Mouse (Mus musculus) MEL-GATA-1-ER (cell line): ENCODE data around the gene Blm.
"Not testable (repeated sequence)": the region's sequence is repeated elsewhere in the genome, so short reads cannot be mapped to it uniquely, and the experiment has no call there.

Experiments
- DNase-seq: peaks from one replicate; pipeline ENCODE4 v3.0.0-alpha.2; 2012; ENCODE audit warnings: low read depth; ENCODE audit errors: extremely low read depth

Blm gene

DNA sequence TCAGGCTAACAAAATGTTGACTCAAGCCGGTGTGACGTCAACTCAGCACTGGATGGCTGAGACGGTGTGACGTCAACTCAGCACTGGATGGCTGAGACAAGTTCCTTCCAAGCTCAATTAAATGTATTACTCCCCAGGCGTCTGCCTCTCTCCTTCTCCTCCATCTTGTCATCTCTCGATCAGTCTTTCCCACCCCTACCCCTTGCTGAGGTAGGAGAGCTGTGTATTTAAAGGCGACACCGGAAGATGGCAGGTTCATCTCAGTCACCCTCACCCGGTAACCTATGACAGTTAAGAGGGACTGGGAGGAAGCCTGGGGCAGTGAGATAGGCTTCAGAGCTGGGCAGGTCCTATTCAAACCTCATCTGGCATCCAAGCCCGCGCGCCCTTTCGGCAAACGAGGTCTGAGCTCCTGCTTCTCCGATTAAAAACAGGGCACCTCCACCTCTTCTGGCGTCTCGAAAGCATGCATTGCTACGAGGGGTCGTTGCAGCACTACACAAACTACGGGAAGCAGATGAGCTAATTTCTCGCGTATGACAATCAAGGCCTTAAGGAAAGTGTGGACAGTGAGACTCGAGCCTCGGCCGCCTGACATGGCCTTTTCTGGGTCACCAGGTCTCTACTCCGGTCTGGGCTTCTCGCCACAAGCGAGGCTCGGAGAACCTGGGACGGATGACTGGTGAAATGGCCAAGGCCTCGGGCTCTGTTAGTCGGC, 469 bp downstream of the Blm start:
- peak; percentile 82 for DNase-seq

DNA sequence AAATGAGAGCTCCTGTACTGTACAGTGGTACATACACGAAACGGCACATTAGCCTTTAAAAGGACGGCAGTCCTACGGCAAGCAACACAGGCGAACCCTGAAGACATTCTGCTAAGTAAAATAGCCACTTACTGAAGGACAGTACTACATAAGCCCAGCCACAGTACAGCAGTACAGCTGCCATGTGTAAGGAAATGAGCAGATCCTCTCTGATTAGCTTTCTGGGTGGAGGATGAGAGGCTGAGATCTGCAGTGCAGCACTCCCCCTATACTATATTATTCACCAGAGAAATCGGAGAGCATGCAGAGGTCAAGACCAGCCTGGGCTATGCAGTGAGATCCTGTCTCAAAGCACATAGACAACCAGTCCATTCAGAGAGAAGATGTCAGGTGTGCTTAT, 3.8 kb downstream of the Blm start:
- no peak for DNase-seq

DNA sequence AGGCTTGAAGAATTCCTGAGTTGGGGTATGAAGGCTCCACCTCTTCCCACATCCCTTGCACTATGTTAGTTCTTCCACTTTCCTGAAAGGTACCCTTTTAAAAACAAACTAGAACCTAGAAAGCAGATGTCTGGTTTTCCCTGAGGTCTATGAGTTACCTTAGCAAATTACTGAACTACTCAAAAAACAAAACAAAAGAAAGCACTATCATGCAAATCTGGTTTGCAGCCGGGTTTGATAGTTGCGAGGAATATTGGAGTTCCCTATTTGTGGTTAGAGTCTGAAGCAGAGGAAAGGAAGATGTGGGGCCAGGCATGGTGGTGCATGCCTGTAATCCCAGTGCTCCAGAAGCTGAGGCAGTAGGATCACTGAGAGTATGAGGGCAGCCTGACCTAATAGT, 4.3 kb downstream of the Blm start:
- DNase-seq = peak; percentile 52

DNA sequence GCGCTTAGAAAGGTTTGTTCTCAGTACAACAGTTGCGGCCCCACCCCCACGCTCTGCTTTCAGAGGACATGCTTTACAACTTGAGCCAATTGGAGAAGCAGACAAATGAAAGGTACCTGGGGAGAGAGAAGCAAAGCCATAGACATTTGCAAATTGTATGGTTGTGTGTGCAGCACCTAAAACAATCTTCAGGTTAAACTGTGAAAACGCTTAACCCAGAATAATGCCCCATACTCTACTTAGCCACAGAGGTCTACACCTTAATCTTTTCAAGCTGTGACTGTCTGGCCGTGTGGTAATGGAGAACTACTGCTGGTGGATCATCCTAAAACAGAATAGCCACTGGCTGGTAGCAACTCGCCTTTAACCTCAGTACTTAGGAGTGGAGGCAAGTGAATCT, 8.2 kb downstream of the Blm start:
- no peak for DNase-seq

DNA sequence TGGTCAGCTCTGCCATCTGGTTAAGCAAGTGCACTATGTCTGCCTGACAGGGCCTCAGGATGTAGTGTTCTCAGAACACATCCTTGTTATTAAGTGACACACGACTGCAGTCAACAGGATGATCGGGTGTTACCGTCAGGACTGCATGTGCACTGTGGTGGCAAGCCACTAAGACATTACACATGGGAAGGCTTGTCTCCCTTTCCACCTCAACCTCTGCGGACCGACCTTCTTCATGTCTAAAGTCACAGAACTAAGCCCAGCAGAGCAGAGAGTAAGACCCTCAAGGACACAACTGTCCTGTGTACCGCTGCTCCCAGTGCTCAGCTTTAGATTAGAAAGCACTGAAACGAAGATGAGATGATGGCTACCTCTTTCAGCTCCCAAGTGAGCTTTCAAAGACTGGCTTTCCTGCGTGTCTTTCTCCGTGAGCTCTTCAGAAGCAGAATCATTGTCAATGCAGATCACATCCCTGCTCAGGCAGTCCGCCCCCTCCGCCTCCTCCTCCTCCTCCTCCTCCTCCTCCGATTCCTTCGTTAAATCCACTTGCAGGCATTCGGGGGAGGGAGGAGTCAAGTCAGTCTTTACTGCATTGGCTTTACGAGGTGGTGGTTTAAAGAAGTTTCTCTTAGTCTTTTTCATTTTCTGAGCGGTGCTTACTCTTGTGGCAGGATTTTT, 22.4 kb downstream of the Blm start:
- DNase-seq = no peak

DNA sequence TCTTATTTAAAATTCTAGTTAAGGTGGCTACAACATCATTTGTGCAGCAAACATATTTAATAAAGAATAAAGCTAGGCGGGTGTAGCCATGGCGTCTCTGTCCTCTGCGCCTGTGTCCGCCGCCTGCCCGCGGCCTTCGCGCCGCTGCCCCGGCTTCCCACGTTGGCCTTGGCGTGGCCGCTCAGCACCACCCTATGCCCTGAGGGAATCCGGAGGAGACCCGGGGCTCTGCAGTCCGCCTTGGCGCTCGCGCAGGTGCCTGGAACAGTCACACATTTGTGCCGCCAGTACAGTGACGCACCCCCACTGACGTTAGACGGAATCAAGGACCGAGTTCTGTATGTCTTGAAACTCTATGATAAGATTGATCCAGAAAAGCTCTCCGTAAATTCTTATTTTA, 27.2 kb downstream of the Blm start:
- not testable (repeated sequence) for DNase-seq

DNA sequence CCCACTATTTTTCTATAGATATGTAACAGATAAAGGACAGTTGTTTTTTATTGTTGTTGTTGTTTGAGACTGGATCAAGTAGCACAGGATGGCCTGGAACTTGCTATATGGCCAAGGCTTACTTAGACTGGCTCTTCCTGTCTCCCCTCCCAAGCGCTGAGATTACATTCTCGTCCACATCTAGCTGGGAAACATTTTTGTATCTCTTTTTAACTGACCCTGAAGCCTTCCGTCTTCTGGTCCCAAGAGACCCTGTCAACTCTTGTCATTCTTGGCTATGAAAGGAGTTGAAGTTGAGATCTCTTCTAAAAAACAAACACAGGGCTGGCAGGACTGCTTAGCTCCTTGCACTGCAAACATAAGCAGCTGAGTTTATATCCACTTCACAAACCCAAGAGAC, 28.9 kb downstream of the Blm start:
- no peak for DNase-seq

DNA sequence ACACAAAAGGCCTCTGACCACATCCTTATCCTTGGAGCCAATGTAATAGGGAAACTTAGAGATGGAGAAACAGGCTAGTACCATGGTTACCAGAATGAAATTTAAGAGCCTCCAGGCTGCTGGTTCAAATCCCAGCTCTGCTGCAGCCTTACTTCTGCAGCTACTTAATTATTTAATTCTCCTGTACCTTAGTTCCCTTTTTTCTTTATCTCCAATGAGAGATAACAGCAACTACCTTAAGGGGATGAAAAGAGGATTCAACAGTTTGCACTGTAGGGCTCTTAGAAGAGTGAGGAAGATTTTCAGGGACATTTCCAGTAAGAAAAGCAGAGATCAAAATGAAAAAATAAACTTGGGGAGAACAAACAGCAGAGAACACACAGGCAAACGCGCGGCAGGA, 30.0 kb downstream of the Blm start:
- no peak for DNase-seq

DNA sequence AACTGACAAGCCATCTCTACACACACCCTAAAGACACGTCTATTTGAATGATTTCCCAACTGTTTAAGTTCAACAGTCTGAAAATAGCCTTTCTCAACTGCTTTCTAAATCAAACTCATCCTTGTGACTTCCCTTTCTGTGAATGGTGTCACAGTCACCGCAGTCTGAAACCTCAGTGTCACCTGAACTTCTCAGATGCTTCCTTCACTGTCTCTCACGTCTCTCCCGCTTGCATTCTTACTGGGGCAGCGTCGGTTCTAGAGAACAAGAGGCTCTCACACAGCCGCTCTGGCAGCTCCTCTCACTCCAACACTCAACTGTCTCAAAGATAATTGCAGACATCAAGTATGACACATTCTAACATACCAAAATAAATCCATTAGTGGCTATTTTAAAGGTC, 33.9 kb downstream of the Blm start:
- DNase-seq = no peak

DNA sequence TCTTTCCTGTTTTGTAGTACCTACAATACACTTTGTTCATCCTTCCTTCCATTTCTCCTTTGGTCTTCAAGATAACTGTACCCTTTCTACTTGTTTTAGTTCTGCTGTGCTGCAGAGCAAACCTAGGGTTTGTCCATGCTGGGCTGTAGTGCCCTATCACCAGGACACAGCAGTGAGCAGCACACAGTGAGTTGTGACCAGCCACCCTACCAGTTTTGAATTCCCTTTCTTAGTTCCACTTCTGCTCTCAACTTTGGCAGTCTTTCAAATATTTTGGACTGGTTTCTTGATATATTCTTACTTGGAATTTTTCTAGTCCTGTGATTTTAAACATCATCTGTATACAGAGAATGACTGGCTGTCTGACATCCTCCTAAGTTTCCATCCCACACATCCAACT, 34.8 kb downstream of the Blm start:
- peak; percentile 43 for DNase-seq

DNA sequence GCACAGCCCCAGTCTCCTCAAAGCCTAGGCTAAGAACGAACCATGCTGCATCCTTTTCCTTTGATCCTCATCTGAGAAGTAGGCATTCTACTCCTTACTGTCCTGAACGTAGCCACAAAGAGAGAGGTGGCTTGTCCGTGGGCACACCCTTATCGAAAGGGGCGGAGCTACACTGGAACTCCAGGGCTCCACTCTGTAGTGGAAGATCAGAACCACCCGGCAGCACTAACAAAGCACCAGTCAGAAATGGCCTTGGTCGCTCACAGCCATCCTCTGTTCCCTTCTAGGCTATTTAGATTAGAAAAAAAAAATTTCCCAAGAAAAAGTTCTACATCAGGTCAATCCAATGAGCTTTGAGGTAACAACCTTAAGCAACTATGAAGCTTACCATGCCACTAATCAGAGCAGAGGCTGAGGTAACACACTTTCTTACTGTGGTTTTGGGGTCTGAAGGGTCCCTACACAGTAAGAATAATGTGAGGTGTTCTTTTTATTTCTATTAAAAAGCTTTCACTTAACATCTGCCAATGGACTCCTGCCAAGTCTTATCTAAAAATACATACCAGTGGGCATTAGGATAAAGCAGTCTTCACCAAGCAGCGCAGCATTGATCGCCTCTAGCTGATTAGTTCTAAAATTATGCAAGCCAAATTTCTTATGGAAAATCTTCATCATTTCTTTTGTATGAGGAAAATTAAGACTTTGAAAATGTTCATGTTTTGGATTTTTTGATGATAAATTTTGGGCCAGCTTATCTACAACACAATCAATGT, 35.5 kb downstream of the Blm start:
- peak; percentile 24 for DNase-seq

DNA sequence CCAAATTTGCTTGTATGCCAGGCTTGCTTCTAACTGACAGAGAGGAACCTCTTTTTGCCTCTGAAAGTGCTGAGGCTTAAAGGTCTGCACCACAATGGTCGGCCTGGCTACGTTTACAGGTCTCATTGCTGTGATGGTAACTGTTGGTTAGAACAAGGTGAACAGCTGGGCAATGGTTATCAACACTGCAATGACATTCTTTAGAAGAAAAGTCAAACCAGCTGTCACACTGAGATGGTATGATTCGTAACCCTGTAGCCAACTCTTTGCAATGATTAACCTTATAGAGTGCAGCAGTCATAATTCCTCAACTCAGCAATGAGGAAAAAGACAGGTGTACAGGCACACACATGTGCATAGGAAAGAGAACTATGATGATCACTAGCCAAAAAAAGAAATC, 38.3 kb downstream of the Blm start:
- no peak for DNase-seq

DNA sequence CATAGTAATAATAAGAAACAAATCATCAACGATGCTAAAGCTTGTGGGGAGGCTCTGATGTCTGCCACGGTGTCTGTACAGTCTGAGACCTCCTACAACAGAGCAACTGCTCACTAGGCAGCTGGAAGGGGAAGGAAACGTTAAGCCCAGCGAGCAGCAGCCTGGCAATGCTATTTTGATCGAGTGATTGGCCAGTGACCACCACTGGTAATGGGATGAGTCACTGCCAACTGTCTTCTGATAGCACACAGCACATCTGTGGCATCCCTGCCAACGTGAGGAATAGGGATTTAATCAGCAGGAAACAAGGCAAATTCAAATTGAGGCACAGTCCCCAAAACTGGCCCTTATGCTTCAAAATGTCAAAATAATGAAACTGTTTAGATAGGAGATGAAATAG, 39.7 kb downstream of the Blm start:
- peak; percentile 82 for DNase-seq

DNA sequence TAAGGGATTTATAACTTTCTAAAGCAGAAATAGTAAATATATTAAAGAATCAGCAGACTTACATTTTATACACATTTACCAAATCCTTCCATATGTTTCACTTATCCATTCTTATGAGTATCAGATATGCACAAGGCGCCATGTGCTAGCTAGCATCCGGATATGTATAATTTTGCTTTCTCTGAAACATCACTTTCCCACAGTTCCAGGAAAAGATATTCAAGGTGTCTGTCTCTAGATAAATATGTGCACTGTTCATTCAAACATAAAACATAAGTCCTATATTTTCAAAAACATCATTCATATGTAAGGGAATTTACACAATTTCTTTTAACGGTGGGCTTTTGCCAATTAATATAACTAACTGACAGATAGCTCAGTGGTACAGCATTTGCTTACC, 42.9 kb downstream of the Blm start:
- no peak for DNase-seq

DNA sequence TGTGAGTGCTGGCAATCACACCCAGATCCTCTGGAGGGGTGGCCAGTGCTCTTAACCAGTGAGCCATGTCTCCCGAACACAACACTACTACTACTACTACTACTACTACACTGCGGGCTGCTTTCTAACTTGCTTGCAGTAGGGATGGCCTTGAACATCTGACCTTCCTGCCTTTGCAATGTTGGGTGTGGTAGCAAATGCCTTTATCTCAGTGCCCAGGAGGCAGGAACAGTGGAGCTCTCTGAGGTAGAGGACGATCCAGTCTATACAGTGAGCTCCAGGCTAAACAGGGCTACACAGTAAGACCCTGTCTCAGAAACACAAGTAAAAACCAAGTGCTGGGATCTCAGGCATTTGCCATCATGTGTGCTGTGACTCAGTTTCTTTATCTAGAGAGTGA, 43.8 kb downstream of the Blm start:
- no peak for DNase-seq

DNA sequence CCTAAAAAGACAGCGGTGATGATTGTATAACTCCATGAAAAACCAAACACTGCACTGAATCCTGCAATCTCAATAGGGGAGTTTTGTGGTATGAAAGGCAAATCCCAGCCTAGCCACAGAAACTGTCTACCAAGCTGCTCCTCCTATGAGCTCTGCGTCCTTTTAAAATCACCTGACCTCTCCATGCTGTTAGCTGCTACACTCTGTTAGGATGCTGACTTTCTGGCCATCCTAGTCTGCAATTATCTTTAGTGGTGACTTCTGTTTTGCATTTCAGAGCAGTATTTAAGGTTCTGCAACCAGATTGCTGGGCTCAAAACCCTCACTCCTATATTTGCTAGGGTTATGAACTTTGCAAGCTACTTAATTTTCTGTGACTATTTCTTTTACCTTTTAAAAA, 44.6 kb downstream of the Blm start:
- DNase-seq = no peak

DNA sequence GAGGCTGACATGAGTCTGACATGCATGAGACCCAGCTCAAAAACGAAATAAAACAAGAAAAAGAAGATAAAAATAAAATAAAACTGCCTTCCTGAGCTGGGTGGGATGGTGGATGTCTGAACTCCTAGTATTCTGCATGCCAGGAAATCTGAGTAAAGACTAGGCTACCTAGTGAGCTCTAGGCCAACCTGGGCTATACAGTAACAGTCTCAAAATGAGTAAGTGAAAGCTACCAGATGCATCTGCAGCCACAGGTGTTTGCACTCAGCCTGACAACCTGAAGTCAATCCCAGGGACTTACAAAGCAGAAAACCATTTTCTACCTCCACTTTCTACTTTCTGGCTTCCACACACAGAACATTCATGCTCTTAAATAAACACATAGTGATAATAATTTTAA, 45.5 kb downstream of the Blm start:
- DNase-seq = no peak

DNA sequence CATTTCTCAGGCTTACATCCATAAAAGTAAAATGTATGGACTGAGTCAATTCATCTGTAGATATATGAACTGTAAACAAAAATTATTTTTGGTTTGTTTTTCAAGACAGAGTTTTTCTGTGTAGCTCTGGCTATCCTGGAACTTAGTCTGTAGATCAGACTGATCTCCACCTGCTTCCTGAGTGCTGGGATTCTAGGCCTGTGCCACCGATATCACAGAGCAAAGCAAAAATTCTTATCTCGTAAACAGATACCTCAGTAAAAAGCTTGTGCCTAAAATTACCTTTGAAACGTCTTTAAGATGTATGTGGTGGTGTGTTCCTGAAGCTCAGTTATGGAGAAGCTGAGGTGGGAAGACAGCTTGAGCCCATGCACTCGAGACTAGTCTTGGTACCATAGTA, 47.7 kb downstream of the Blm start:
- no peak for DNase-seq

DNA sequence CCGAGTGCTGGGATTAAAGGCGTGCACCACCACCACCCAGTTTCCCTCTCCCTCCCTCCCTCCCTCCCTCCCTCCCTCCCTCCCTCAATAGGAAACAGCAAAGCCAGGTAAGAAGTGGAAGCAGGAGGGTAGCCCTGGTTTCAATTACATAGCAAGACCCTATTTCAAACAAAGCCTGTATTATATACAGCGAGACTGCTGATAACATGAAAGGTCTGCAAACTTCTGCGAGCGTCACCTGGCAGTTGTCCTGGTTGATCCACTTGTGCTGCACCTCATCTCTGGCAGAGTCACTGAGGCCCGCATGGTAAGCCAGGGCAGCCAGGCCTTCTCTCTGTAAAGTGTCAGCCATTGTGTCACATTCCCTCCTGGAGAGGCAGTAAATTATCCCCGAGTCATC, 54.8 kb downstream of the Blm start:
- no peak for DNase-seq

DNA sequence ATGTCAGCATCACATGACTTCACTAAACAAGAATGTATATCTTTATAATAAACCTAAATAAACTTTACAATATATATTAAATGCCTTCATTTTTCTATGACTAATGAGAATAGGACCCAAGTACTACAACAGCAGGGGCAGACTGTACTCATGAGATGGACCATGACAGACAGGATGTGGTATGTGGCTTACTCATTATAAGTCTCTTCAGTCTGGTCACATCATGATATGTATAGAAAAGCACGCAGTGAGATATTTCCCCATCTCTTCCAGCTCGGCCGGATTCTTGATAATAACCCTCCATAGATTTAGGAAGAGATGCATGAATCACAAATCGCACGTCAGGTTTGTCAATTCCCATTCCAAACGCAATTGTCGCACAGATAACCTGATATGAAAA, 61.1 kb downstream of the Blm start:
- DNase-seq = no peak

DNA sequence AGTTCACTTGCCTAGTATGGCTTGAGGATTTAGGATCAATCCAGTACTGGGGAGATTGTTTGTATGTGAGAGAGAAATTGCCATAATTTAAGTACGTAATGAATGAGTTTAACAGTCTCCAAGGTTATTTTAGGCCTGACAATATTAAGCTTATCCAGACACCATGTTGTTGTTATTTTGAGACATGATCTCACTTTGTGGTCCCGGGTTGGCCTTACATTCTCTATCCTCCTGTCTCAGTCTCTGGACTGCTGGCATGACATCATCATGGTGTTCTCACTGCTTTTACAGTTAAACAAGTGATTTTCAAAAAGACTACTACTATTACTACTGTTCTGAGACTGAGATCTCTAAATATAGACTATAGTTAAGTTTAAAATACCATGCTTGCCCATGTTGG, 66.1 kb downstream of the Blm start:
- DNase-seq = no peak

DNA sequence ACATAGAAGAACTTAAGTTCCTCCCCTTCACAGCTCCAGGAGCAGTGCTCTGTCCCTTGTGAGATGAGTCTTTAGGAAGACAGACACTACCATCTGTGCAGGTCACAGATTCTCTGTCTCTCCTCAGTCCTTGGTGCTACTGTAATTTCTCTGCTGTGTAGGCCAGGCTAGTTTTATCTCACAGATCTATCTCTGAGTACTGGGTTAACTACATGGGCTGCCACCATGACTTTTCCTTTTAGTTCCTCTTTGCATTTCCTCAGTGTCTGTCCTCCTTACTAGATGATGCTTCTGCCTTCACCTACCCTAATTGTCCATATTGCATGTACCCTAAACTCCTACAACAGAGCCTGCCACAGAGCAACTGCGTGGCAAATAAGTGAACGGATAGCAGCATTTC, 67.6 kb downstream of the Blm start:
- peak; percentile 59 for DNase-seq

DNA sequence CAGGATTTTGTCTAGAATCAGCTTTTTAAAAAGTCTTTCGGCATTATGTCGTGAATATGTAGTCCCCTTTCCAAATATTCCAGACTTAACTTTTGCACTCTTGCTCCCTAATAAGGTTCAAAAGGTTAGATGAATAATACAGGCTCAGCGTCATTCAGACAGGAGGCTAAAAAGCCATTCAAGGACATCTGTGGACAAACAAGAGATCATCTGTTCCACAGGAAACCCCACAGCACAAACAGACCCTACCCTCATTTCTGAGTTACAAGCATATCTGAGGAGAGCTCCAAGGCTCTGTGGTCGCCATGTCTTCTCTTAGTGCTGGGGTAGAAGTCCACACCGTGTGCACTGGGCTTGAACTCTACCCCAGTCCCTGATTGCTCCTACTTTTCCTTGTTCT, 70.1 kb downstream of the Blm start:
- no peak for DNase-seq
